In genomic region chr14:31658126-31658680, GRCm38 (mm10) we compare ENCODE assay signal across 18 mouse cellular contexts. TPM values are rescaled to one million over a fixed set of nuclear protein-coding genes. Genes with fewer than 3 reads are reported as not detected.
DNase-seq lines count a peak whose midpoint lies in the region; ATAC-seq and TF ChIP-seq lines count a peak whose summit lies in the region.
"Had no signal": no experiment of that assay in that cellular context is flagged by ENCODE, and none has a peak within 500 bp of the region (broad histone marks: within the 10 kb centered on the region; RNA-seq: fewer than 3 reads in every experiment).

No protein-coding gene starts in this region.

- intact Hi-C loops in heart, postnatal 14 days (cut with DNase I): loop anchor here (5.0 kb wide), 1 partner anchor 284 kb away; no protein-coding TSS in a partner anchor

- WGBS in heart, embryonic 13.5 days: 88% methylated on average over 8 of the region's 8 CpGs
- WGBS in kidney, adult 2 months: 89% methylated on average over 8 of the region's 8 CpGs
- 94% methylated on average over 8 of the region's 8 CpGs for WGBS in kidney, embryonic 14.5 days
- WGBS in embryonic facial prominence, embryonic 15.5 days: 70% methylated on average over 8 of the region's 8 CpGs

- H3K9me3 ChIP-seq in heart, embryonic 13.5 days: no peaks in the 10 kb centered on the region
- no peaks in the 10 kb centered on the region for H3K9me3 ChIP-seq in kidney, embryonic 14.5 days (ENCODE audit: control insufficient read depth, low read length)
- no peaks in the 10 kb centered on the region for H3K9me3 ChIP-seq in embryonic facial prominence, embryonic 15.5 days (replicated peaks)
- H3K9me3 ChIP-seq: embryonic facial prominence, embryonic 13.5 days; forebrain, embryonic 10.5 days; midbrain, embryonic 10.5 days had no signal

- TF ChIP-seq CTCF in kidney, adult 2 months (conservative IDR thresholded peaks at IDR 0.05; ENCODE audit: insufficient read depth, insufficient read length, low read depth, low read length): no peak

- ATAC-seq in heart, embryonic 13.5 days (ENCODE audit: extremely low read depth, insufficient number of reproducible peaks, low FRiP score, low TSS enrichment): no peak
- ATAC-seq in kidney, embryonic 14.5 days (ENCODE audit: low FRiP score, low TSS enrichment): no peak
- ATAC-seq in embryonic facial prominence, embryonic 15.5 days (ENCODE audit: insufficient number of reproducible peaks, low FRiP score, low TSS enrichment, low read depth): no peak

- no peak overlapping the region for H3K4me3 ChIP-seq in heart, embryonic 13.5 days
- H3K4me3 ChIP-seq in kidney, adult 2 months (ENCODE audit: insufficient read depth, low read depth, low read length): no peak overlapping the region
- no peak overlapping the region for H3K4me3 ChIP-seq in kidney, embryonic 14.5 days (ENCODE audit: low read length)
- H3K4me3 ChIP-seq in embryonic facial prominence, embryonic 15.5 days (replicated peaks): no peak overlapping the region
- H3K4me3 ChIP-seq: embryonic facial prominence, embryonic 13.5 days; forebrain, embryonic 10.5 days; midbrain, embryonic 10.5 days had no signal

- H3K27me3 ChIP-seq in heart, embryonic 13.5 days (replicated peaks): no peaks in the 10 kb centered on the region
- H3K27me3 ChIP-seq in kidney, adult 2 months (replicated peaks; ENCODE audit: control insufficient read depth, insufficient read depth, low read length): no peaks in the 10 kb centered on the region
- no peaks in the 10 kb centered on the region for H3K27me3 ChIP-seq in kidney, embryonic 14.5 days (ENCODE audit: control insufficient read depth, insufficient read depth, low read length)
- no peaks in the 10 kb centered on the region for H3K27me3 ChIP-seq in embryonic facial prominence, embryonic 15.5 days
- H3K27me3 ChIP-seq: embryonic facial prominence, embryonic 13.5 days had no signal

- H3K4me2 ChIP-seq in heart, embryonic 13.5 days: no peak overlapping the region
- no peak overlapping the region for H3K4me2 ChIP-seq in kidney, embryonic 14.5 days (replicated peaks; ENCODE audit: low read depth, low read length)
- H3K4me2 ChIP-seq in embryonic facial prominence, embryonic 15.5 days (replicated peaks): no peak overlapping the region
- H3K4me2 ChIP-seq: embryonic facial prominence, embryonic 13.5 days had no signal

- H3K27ac ChIP-seq in heart, embryonic 13.5 days (replicated peaks): peak overlapping the region; percentile 98
- peak overlapping the region; percentile 7; the same call in 1 of the 2 replicates for H3K27ac ChIP-seq in kidney, adult 2 months (ENCODE audit: insufficient read depth, low read depth, low read length)
- no peak overlapping the region for H3K27ac ChIP-seq in kidney, embryonic 14.5 days (ENCODE audit: low read depth, low read length)
- peak overlapping the region; percentile 99 for H3K27ac ChIP-seq in embryonic facial prominence, embryonic 15.5 days (replicated peaks)
- H3K27ac ChIP-seq: midbrain, embryonic 10.5 days had no signal

- peak; percentile 16 for DNase-seq in adrenal gland, adult 2 months
- DNase-seq in adrenal gland, postnatal 10 days: no peak
- DNase-seq in heart, postnatal 14 days: no peak
- DNase-seq in kidney, adult 2 months: no peak
- no peak for DNase-seq in urinary bladder, postnatal 4 days (ENCODE audit: low spot score in 2 of 2)
- DNase-seq: adrenal gland, postnatal 25 days; gastrocnemius, postnatal 25 days; kidney, postnatal 10 days; lung, postnatal 36 days had no signal

- no peaks in the 10 kb centered on the region for H3K36me3 ChIP-seq in heart, embryonic 13.5 days
- no peaks in the 10 kb centered on the region for H3K36me3 ChIP-seq in kidney, adult 2 months (ENCODE audit: control insufficient read depth, insufficient read depth, low read length)
- no peaks in the 10 kb centered on the region for H3K36me3 ChIP-seq in kidney, embryonic 14.5 days (ENCODE audit: control insufficient read depth, insufficient read depth, low read length)
- H3K36me3 ChIP-seq in embryonic facial prominence, embryonic 15.5 days: no peaks in the 10 kb centered on the region
- H3K36me3 ChIP-seq: embryonic facial prominence, embryonic 13.5 days; forebrain, embryonic 10.5 days; midbrain, embryonic 10.5 days had no signal

- TF ChIP-seq POLR2A in kidney, adult 2 months (IDR thresholded peaks at IDR 0.05; ENCODE audit: low read depth, low read length): no peak

- no peak overlapping the region for H3K9ac ChIP-seq in heart, embryonic 13.5 days
- H3K9ac ChIP-seq in kidney, embryonic 14.5 days (ENCODE audit: low read depth, low read length): no peak overlapping the region
- H3K9ac ChIP-seq in embryonic facial prominence, embryonic 15.5 days: no peak overlapping the region
- H3K9ac ChIP-seq: embryonic facial prominence, embryonic 13.5 days had no signal

- H3K4me1 ChIP-seq in heart, embryonic 13.5 days: peaks cover 72% of the 10 kb centered on the region
- peaks cover 40% of the 10 kb centered on the region for H3K4me1 ChIP-seq in kidney, adult 2 months (ENCODE audit: control insufficient read depth, insufficient read depth, low read length)
- peaks cover 33% of the 10 kb centered on the region for H3K4me1 ChIP-seq in kidney, embryonic 14.5 days (ENCODE audit: control insufficient read depth, insufficient read depth, low read length)
- H3K4me1 ChIP-seq in embryonic facial prominence, embryonic 15.5 days: peaks cover 58% of the 10 kb centered on the region

RNA-seq across cellular contexts. Expression of gene Hacl1, which starts 17.1 kb away (rescaled TPM):
- 10 to 100 TPM; 38.9 to 67.1 TPM for total RNA-seq in adrenal gland, adult 2 months (2021)
- polyA plus RNA-seq in adrenal gland, adult 2 months (2012; rRNA removed): 10.8 and 15.2 TPM in 2 replicates
- 100 to 1,000 TPM in 1 of 2 experiments, 10 to 100 TPM in 1; 86.3 to 159 TPM for total RNA-seq in adrenal gland, postnatal 10 days (2021)
- 10.2 and 10.7 TPM in 2 replicates for polyA plus RNA-seq in heart, embryonic 13.5 days (2015; fragmentation: Nextera tagmentation; extraction: Ambion mirVana)
- 10 to 100 TPM in 1 of 2 experiments, 1 to 10 TPM in 1; 8.8 to 13.1 TPM for total RNA-seq in heart, postnatal 14 days (2021)
- 129 and 154 TPM in 2 replicates for polyA plus RNA-seq in kidney, adult 2 months (2012; rRNA removed)
- polyA plus RNA-seq in kidney, embryonic 14.5 days (2014; fragmentation: Nextera tagmentation; extraction: Ambion mirVana): 11.5 and 20.6 TPM in 2 replicates
- 11.5 and 13.3 TPM in 2 replicates for polyA plus RNA-seq in embryonic facial prominence, embryonic 15.5 days (2015; fragmentation: Nextera tagmentation; extraction: Ambion mirVana)

RNA-seq across cellular contexts. Expression of gene Btd, which starts 17.4 kb away (rescaled TPM):
- total RNA-seq in adrenal gland, adult 2 months (2021): 10 to 100 TPM; 55.6 to 63.4 TPM
- polyA plus RNA-seq in adrenal gland, adult 2 months (2012; rRNA removed): 45.8 and 46.2 TPM in 2 replicates
- 10 to 100 TPM; 43.9 to 48.6 TPM for total RNA-seq in adrenal gland, postnatal 10 days (2021)
- 19.8 and 25.3 TPM in 2 replicates for polyA plus RNA-seq in heart, embryonic 13.5 days (2015; fragmentation: Nextera tagmentation; extraction: Ambion mirVana)
- 10 to 100 TPM; 11.0 to 13.8 TPM for total RNA-seq in heart, postnatal 14 days (2021)
- 119 and 134 TPM in 2 replicates for polyA plus RNA-seq in kidney, adult 2 months (2012; rRNA removed)
- polyA plus RNA-seq in kidney, embryonic 14.5 days (2014; fragmentation: Nextera tagmentation; extraction: Ambion mirVana): 27.9 and 30.9 TPM in 2 replicates
- polyA plus RNA-seq in embryonic facial prominence, embryonic 15.5 days (2015; fragmentation: Nextera tagmentation; extraction: Ambion mirVana): 33.5 and 33.7 TPM in 2 replicates

RNA-seq across cellular contexts. Expression of gene Gm49387, which starts 17.5 kb away (rescaled TPM):
- 1 to 10 TPM in 1 of 2 experiments, not detected in 1; 2.3 TPM for total RNA-seq in adrenal gland, adult 2 months (2021)
- polyA plus RNA-seq in adrenal gland, adult 2 months (2012; rRNA removed): 1.9 TPM in 1 of 2 replicates, not detected in the other
- total RNA-seq in adrenal gland, postnatal 10 days (2021): 1 to 10 TPM; 4.6 to 7.4 TPM
- 2.1 TPM in 1 of 2 replicates, not detected in the other for polyA plus RNA-seq in heart, embryonic 13.5 days (2015; fragmentation: Nextera tagmentation; extraction: Ambion mirVana)
- 1 to 10 TPM in 1 of 2 experiments, under 1 TPM in 1; 0.85 to 1.2 TPM for total RNA-seq in heart, postnatal 14 days (2021)
- not detected in 2 replicates for polyA plus RNA-seq in kidney, adult 2 months (2012; rRNA removed)
- 3.3 TPM in 1 of 2 replicates, not detected in the other for polyA plus RNA-seq in kidney, embryonic 14.5 days (2014; fragmentation: Nextera tagmentation; extraction: Ambion mirVana)
- polyA plus RNA-seq in embryonic facial prominence, embryonic 15.5 days (2015; fragmentation: Nextera tagmentation; extraction: Ambion mirVana): 2.5 and 3.8 TPM in 2 replicates
- total RNA-seq: common myeloid progenitor, adult 5-6 weeks; layer of hippocampus, postnatal 10 days had no signal
- polyA plus RNA-seq: frontal cortex, adult 2 months had no signal
